Mouse (Mus musculus) liver, postnatal 0 days (tissue): ENCODE measurements at regions not wholly inside any gene's neighbourhood (a gene's known extent, or its start where the extent isn't known, plus 50 kb on each side); places are given as distances from the start of the nearest gene placed in this dataset.

Experiments used
- CTCF ChIP-seq: sonication (generic); IDR thresholded peaks from 2 replicates; pipeline ENCODE4 v1.5.1; 2016; ENCODE audit warnings: antibody characterized with exemption, low read depth
- EP300 ChIP-seq: IDR thresholded peaks from 2 replicates; pipeline ENCODE4 v1.6.1; 2016; ENCODE audit warnings: antibody characterized with exemption, low read depth, mild to moderate bottlenecking

GRCm38 (mm10) chr3:102263326-102263725 is 58.8 kb upstream of the Vangl1 start:
- no peak for TF ChIP-seq CTCF
- TF ChIP-seq EP300, result no peak
